Mouse (Mus musculus): ENCODE data around the gene Dolpp1.
A peak's percentile ranks its signal among the peaks of the same experiment; 100 is the strongest.
"Not testable (repeated sequence)": the region's sequence is repeated elsewhere in the genome, so short reads cannot be mapped to it uniquely, and the experiment has no call there.

The Dolpp1 gene

DNA sequence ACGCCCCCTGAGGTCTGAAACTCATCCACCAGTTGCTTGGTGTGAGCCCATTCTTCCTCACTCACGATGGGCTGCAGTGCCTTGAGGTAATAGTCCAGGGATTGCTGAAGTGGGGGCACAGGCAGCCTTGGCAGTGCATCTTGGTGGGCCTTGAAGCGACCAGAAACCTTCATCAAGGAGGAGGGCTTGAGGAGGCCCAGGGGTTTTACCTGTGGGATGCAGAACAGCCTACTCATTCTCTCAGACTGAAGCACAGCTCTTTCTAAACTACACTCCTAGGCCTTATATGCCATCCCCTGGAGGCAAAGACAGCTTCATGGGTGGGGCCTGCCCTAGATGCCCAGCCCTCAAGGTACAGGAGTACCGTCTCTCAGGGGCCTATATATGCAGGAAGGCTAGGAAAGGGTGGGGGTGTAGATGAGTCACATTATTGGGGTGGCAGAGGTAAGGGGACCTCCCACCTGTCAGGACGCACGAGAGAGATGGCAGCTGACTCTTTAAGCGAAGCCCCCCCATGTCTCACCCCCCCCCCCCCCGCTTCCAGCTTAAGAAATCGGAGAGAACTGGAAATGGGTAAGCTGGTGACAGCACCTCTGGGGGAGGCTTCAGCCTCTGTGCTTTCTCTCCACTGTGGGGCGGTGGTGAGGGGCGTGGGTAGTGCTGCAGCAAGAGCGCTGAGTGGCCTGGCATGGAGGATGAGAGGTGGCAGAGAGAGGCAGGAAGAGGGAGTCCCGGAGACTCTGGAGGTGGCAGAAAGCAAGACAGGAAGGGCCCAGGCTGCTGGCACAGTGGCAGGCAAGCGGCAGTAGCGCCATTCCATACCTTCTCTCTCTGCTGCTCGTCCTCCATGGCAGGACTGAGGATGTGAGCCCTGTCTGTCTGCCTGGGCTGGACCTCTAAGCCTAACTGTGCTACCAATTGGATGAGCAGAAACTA, 21.3 kb downstream of the Dolpp1 start:
- DNase-seq (ENCODE audit: low read depth): no peak

DNA sequence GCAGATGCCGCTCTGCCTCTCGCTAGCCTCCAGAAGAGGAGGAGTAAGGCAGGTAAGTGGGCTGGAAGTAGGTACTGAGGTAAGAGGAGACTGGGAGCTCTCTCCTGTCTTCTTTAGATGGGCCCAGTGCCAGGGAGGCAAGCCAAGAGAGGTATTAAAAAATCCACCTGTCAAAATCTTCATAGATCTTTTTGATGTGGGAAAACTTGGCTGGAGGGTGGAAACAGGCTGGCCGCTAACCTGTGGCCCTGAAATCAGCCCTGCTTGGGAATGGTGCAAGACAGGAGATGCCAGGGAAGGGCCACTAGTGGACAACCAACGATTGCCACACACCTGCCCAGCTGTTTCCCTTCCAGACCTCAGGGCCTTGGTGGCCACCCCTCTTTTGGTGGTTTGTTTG, 22.0 kb downstream of the Dolpp1 start:
- peak; percentile 56 for DNase-seq (ENCODE audit: low read depth)

DNA sequence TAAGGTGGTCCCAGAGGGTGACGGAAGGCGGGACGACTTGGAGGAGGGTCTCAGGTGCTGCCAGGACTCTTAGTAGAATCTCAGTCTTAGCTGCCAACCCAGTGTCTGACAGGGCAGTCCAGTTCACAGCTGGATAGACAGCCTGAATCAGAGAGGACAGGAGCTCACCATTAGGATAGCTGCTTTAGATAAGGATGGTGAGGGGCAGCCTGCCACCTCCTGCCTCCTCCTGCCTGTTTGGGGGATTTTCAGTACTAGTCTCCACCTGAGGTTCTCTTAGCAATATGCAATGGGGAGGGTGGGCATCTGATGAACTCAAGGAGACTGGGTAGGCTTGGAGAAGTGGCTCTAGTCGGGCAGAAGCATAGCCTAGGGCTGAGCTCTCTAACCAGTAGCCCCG, 22.6 kb downstream of the Dolpp1 start:
- DNase-seq (ENCODE audit: low read depth): no peak

DNA sequence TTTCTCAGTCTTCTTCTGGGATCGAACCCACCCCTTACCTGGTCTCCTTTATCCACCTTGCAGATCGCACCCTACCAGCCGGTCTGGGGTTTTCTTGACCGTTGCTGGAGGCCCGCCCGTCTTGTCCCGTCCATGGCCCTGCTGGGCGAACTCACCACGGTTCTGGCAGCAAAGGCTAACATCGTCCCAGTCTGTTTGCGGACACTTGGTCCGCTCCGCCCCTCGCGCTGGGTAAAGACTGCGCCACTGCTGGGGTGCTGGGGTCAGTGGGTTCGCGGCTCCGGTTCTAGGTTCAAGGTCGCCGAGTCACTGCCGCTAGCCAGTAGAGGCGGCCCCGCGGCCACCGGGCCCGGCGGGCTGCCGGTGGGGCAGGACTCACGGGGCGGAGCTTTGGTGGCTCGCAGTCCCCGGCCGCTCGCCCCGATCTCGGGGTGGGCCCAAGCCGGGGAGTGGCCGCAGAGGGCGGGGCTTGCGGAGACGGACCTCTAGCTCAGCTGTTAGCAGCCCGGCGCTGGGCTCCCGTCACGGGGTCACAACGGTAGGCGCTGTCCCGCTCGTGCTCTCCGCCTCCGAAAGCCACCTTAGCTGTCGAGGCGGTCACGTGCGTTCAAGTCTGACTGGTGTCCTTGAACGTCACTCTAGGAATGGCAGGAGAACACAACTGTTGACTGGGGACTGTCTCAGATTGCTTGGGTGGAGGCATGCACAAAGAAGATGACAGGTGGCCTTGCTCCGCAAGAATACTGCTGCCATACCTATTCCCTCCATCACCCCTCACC, 23.3 kb downstream of the Dolpp1 start, which contains the start of gene Crat:
TSS of gene Crat (minus strand) at position 657 of the 779 bp plus-strand sequence.
- DNase-seq (ENCODE audit: low read depth): peak; percentile 95

DNA sequence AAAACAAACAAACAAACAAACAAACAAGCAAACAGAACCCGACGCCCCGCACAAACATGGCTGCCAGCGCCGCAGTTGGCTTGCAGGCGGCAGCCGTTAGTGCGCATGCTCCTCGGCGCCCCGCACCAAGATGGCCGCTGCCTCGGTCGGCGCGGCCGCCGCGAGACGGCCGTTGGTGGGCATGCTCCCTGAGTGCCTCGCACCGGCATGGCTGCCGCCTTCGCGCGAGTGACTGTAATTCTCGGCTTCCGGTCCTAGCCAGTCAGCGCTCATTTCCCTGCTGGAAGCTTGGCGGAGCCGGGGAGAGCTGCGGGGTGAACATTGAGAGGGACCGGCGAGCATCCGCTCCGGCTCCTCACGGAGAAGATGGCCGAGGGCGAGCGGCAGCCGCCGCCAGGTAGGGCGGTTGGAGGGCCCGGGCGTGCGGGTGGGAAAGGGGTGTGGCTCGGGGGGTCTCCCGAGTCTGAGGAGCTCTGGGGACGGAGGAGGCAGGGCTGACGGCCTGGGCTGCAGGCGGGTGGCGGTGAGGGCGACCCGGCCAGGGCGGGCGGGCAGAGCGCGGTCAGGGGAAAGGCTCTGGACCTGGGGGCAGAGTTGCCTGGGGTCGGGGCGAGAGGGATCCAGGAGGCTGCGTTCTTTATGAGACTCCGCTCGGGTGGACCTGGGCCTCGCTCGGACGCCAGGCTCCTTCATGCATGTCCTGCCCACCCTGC, 24.0 kb downstream of the Dolpp1 start, which contains the start of gene Ptpa:
TSS of gene Ptpa (plus strand) at position 104 of the 713 bp plus-strand sequence.
- peak; percentile 94 for DNase-seq (ENCODE audit: low read depth)

DNA sequence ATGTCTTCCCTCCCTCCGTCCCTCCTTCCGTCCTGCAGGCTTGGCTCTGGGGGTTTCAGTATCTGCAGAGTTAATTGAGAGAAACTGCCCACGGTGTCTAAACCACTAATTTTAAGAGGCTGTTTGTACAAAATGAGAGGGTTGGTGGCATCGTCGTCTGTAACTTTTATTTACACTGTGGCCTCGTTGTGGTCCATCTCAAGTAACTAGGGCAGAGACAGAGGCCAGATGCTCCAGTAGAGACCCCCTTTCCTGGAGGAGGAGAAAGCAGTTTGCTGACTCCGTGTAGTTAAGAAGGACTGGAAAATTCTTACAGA, 24.6 kb downstream of the Dolpp1 start:
- peak; percentile 57 for DNase-seq (ENCODE audit: low read depth)

DNA sequence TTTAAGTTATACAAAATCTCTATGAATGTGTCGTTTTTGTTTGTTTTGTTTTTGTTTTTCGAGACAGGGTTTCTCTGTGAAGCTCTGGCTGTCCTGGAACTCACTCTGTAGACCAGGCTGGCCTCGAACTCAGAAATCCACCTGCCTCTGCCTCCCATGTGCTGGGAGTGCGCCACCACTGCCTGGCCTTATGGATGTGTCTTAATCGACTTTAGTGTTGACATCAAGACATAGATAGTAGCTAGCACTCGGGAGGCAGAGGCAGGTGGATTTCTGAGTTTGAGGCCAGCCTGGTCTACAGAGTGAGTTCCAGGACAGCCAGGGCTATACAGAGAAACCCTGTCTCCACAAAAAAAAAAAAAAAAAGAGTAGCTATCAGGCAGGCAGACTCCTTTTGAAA, 25.1 kb downstream of the Dolpp1 start:
- not testable (repeated sequence) for DNase-seq (ENCODE audit: low read depth)

DNA sequence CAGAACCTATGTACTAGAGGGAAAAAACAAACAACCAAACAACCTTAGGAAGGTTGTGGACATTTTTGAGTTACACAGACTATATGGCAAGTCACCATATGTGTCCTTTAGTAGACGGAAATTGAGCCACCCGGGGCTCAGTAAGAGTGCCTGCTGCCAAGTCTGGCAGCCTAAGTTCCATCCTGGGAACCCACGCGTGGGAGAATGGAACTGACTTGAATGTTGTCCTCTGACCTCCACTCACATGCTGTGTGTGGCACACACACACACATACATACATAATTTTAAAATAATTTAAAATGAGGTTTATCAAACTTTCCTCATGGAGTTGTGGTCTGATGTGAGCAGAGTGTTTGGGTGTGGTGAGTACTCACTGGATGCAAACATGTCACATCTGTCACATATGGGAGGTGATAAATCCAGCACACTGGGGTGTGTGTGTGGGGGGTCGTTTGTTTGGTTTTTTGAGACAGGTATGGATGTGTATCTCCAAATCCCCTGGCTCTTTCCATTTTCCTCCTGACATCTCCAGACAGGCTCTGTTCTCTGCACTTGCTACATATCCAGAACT, 25.6 kb downstream of the Dolpp1 start:
- DNase-seq (ENCODE audit: low read depth): no peak

DNA sequence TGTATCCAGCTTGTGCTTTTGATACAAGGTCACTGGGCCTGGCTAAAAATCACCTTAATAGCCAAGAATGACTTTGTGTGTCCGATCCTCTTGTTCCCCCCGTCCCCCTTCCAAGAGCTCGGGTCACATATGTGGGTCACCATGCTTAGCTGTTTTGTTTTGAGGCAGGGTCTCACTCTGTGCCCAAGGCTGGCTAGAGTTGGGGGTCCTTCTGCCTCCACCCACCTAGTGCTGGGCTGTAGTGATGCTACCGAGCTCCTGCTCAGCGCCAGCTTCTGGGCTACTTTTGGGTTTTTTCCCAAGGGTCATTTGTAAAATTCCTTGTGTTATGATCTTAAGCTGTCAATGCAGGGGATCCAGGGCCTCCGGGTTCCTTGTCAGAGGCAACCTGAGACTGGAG, 26.2 kb downstream of the Dolpp1 start:
- DNase-seq (ENCODE audit: low read depth): no peak

DNA sequence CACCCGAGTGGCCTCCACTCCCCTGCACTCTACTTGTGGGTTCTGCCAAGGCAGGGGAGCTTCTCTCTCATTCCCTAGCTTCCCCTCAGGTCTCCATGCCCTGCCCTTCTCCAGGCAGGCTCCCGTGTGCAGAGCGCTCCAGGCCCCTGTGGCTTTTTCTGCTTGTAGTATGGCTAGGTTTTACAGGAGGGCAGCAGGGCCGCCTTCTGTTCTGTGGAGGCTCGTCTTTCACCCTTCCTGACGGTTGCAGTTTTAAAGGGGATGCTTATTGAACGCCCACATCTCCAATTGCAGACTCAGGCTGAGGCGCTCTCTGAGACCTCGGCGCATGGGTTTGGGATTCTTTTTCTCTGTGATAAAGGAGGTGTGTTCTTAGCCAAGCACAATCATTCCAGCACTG, 27.1 kb downstream of the Dolpp1 start:
- no peak for DNase-seq (ENCODE audit: low read depth)

DNA sequence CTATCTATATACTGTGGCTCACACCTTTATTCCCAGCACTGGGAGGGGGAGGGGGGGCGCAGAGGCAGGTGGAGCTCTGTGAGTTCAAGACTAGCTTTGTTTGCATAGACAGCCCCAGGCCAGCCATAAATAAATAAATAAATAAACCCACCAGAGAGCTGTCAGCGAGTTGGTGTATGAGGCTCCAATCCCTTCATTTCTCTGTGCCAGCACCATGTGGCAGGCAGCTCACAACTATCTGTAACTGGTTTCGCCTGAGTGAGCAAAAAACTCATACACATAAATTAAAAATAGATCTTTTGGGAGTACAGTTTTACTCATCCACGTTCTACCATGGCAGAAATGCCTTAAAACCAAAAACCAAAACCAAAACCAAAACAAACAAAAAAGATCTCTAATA, 29.4 kb downstream of the Dolpp1 start:
- DNase-seq (ENCODE audit: low read depth): no peak

DNA sequence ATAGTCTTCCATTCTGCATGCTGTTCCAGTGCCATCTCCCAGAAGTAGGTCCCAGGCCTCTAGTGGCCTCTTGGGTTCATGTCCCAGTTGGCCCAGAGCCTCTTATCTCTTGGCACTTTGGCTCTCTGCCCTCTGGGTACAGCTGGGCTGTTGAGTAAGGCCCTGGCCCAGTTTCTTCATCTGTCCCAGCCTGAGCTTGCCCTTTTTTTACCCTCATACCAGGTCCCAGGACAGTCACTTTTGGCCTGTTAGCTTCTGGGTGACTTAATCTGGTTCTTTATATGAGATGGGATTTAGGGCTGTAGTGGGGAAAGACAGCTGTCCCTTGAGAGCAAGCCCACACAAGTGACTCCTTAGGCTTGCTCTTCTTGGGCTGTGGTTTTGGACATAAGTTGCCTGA, 37.1 kb downstream of the Dolpp1 start:
- DNase-seq (ENCODE audit: low read depth): peak; percentile 52

DNA sequence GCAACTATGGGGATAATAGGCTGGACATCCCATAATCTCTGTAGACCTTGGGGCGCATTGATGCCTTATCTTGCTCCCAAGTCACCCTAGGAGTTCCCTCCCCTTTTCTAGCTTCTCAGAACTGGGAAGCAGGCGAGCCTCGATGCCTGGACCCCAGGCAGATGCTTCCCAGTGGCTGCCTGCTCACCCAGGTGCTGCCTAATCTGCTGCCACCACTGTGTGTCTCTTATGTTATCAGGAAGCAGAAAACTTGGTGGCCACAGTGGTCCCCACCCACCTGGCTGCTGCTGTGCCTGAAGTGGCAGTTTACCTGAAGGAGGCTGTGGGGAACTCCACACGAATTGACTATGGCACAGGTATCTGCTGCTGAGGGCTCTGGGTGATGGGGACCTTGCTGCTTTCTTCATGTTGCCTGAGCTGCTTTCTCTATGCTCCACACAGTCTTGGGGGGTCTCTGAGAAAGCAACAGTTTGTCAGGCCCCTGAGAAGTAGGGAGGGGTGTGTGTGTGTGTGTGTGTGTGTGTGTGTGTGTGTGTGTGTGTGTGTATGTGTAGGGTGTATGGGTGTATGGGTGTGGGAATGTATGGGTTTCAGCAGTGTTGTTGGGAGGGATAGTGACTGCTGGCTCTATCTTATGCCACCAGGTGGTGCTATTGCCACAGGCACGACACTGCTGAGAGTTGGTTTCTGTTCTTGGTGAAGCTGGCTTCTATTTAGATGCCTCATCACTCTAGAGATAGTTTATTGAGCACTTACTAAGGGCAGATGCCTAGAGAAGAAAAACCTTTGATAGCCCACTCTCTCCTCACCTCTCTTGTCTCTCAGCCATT, 43.5 kb downstream of the Dolpp1 start:
- DNase-seq (ENCODE audit: low read depth): peak; percentile 81

DNA sequence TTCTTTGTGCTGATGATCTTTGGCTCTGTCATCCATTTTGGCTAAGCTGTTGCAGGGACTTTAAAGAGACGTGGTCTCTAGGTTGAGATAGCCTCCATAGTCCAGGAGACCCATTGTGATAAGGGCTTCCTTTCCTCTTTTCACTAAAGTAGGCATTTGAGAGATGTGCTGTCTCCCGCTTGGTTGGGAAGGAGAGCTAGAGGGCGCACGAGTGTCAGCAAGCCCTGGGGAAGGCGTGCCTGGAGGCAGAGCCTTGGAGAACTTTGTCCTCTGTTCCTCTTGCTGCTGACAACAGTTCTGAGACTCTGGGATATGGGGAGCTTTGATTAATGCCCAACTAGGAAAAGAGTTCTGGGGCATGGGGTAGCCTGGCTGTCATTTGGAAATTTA, 44.1 kb downstream of the Dolpp1 start:
- no peak for DNase-seq (ENCODE audit: low read depth)

DNA sequence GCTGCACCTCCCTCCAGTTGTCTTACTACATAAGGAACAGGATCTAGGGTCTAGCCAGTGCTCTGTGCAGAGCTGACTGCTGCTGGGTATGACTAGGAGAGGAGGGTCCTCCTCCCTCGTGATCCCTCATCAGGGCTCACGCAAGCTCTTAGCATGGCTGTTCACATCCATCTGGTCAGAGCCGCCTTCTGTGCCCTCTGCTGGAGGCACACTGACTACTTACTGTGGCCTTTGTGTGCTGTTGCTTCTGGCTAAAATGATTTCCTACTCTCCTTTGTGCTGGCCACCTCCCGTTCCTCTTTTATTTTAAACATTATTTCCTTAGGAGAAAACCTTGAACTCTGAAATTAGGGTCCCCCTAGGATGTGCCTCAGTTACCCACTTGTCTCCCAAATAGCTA, 44.8 kb downstream of the Dolpp1 start:
- DNase-seq (ENCODE audit: low read depth): no peak

DNA sequence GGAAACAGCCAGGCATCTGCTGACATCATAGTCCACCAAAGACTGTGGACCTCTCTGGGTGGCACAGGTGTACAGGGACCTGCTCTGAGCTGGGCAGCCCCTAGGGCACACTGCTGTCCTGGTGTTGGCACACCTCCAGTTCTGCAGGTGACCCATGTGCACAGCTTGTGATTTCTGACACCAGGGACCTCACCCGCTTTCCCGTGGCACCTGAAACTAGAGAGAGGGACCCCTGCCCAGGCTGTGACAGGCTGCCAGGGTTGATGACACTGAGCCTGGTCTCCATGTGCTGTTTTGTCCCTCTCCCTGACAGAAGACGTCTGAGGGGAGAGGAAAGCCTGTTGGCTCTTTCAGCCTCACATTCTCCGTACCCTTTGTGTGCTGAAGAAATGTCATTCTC, 45.7 kb downstream of the Dolpp1 start:
- no peak for DNase-seq (ENCODE audit: low read depth)

DNA sequence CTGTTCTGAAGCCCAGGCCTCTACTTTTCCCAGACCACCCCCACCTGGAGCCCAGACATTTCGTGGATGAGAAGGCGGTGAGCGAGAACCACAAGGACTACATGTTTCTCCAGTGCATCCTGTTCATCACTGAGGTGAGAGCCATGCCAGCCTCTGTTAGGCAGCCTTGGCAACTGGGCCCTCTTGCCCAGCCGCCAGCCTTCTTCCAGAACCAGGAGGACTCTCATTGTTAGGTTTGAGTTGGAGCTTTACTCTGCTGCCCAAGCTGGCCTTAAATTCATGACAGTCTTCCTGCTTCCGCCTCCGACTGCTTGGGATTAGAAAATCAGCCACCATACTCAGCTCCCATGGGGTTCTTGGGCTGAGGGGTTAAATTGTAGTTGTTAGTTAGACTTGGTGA, 47.6 kb downstream of the Dolpp1 start:
- DNase-seq (ENCODE audit: low read depth): no peak

DNA sequence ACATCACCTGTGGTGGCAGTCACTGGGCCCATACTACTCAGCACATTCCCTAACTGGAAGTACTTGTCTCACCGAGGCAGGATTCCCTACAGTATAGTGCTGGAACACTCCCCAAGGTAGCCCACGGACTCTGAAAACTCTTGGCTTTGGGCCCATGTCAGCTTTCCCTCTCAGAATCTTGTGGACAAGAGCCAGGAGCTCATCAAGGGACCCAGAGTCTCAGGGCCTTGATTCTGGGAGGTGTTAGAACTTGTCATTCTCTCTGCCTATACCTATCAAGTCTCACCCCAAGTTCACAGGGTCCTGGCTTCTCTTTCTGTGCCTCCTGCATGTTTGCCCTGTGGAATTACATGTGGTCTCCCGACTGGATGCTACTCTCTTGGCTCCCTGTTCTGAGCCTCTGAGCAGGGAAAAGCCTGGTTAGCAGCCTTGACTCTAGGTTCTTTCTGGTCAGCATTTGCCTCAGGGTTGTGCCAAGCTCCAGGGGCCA, 48.2 kb downstream of the Dolpp1 start:
- DNase-seq (ENCODE audit: low read depth): no peak

DNA sequence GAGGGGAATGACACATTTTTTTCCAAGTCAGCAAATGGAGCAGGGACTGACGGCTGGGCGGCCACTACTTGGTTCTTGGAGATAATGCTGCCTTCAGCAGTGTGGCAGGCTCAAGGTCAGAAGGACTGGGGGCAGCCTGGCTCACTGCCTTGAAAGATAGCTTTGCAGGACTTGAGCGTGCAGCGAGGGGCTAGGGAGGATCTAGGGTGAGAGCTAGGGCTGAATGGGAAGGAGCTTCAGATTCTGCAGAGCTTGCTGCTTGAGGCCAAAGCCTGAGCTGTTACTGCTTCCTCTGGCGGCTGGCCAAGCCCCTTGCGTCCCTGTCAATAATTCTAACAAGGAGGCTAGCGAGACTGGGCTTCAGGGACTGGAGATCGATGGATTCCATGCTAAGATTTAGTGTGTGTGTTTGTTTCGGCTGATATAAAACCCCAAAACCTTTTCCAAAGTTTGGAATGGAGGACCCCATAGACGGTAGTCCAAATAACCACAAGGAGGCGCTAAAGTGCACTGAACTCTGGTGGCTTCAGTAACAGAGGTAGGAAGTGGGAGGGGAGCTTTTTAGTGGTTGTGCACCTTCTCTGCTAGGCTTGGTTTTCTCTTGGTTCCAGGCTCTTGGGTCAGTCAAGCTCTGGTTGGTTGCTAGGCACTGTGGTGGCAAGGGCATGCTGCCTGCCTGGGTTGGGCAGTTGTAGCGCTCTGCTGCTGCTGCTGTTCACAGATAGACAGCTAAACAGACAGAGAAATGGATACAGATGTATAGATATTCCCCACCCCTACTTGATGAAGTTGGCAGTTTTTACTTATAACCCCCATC, 48.9 kb downstream of the Dolpp1 start:
- DNase-seq (ENCODE audit: low read depth): peak; percentile 96

Data from 416B (cell line).